ENCODE assay signal across 25 mouse cellular contexts in the genomic region with DNA sequence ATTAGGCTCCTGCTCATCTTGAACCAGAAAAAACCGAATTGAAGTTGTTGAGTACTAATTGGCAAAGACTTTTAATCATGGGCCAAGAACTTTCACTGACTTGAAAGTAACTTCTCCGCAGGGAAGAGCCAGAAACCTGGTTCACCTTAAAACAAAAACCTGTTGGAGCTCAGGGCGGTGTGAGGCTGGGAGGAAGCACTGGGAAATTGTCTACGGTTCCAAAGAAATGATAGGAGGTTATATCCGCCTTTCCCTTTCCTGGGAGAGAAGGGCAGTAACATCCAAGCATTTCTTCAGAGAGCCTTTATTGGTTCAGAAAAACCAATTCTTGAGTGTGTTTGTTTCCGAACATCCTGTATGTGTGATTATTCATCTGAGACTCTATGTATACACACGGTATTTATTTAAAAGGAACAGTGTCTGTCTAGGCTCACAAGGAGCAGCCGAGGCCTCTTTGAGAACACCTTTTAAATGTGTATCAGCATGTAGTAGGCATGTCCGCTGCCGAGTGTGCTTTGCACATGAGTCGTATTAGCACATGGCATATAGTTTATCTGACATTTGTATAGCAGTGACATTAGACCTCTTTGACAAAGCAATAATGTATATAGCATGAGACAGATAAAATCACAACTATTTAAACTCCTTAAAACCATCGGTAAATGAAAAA.
"Had no signal": no experiment of that assay in that cellular context is flagged by ENCODE, and none has a peak within 500 bp of the region (broad histone marks: within the 10 kb centered on the region; RNA-seq: fewer than 3 reads in every experiment).

No protein-coding gene starts in this region.

- H3K9me3 ChIP-seq: hindbrain, embryonic 10.5 days; hindbrain, embryonic 12.5 days; intestine, embryonic 15.5 days; limb, embryonic 10.5 days; limb, embryonic 12.5 days; liver, embryonic 13.5 days had no signal

- DNase-seq: gastrocnemius, adult 2 months; gastrocnemius, postnatal 10 days; gastrocnemius, postnatal 25 days; heart, adult 2 months; heart, postnatal 10 days; heart, postnatal 4 days; kidney, adult 18-20 months; kidney, adult 8-10 months; kidney, postnatal 10 days; kidney, postnatal 25 days; kidney, postnatal 4 days; liver; liver, embryonic 13.5 days had no signal

- H3K27me3 ChIP-seq: intestine, embryonic 15.5 days; limb, embryonic 12.5 days; liver, embryonic 13.5 days had no signal

- H3K9ac ChIP-seq: hindbrain, embryonic 12.5 days; hindbrain, embryonic 14.5 days; intestine, embryonic 15.5 days; limb, embryonic 12.5 days; liver, embryonic 13.5 days had no signal

- H3K27ac ChIP-seq: gastrocnemius, adult 2 months; heart, adult 2 months; hindbrain, embryonic 10.5 days; hindbrain, embryonic 12.5 days; hindbrain, embryonic 14.5 days; intestine, embryonic 15.5 days; layer of hippocampus, adult 2 months; left cerebral cortex, adult 2 months; limb, embryonic 10.5 days; limb, embryonic 12.5 days; liver, embryonic 13.5 days had no signal

- H3K4me3 ChIP-seq: gastrocnemius, adult 2 months; heart, adult 2 months; hindbrain, embryonic 10.5 days; hindbrain, embryonic 12.5 days; intestine, embryonic 15.5 days; layer of hippocampus, adult 2 months; left cerebral cortex, adult 2 months; limb, embryonic 10.5 days; limb, embryonic 12.5 days; liver, embryonic 13.5 days had no signal

- ATAC-seq: inflammation-experienced regulatory T-cells, adult 6 months; intestine, embryonic 15.5 days; intestine, postnatal 0 days had no signal

- H3K36me3 ChIP-seq: intestine, embryonic 15.5 days had no signal

- H3K4me1 ChIP-seq: hindbrain, embryonic 12.5 days; intestine, embryonic 15.5 days; limb, embryonic 12.5 days; liver, embryonic 13.5 days had no signal

- H3K4me2 ChIP-seq: heart, embryonic 11.5 days; hindbrain, embryonic 12.5 days; hindbrain, embryonic 14.5 days; intestine, embryonic 15.5 days; limb, embryonic 12.5 days; liver, embryonic 11.5 days; liver, embryonic 13.5 days had no signal
